Comparison of ENCODE assay signal across 38 mouse cellular contexts in the genomic region with DNA sequence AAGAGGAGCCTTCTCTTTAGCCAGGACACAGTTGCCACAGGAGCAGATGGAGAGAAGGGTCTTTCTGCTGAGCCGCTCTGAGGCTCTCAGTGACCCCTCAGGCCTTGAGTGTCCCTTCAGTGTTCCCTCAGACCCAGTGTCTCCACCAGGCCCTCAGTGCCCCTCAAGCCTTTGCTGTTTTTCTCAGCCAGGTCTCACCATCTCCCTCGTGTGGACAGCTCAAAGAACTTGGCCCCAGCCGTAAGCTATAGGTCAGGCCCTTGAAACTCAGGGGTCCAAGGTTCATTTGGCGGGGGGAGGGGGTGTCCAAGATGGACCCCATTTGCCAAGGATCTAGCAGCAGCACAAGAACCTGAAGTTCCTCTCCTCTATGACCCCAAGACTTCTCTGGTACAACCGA. TPM values are rescaled to one million over a fixed set of nuclear protein-coding genes. Genes with fewer than 3 reads are reported as not detected.
A peak's percentile ranks its signal among the peaks of the same experiment; 100 is the strongest.
DNase-seq lines count a peak whose midpoint lies in the region; ATAC-seq and TF ChIP-seq lines count a peak whose summit lies in the region.
"Had no signal": no experiment of that assay in that cellular context is flagged by ENCODE, and none has a peak within 500 bp of the region (broad histone marks: within the 10 kb centered on the region; RNA-seq: fewer than 3 reads in every experiment).

No protein-coding gene starts in this region.

- no peak for TF ChIP-seq EP300 in liver, postnatal 0 days (IDR thresholded peaks at IDR 0.05; ENCODE audit: low read depth)
- no peak for TF ChIP-seq EP300 in ES-Bruce4 (IDR thresholded peaks at IDR 0.05; ENCODE audit: insufficient read depth, low read depth, low read length)

- no peak overlapping the region for H3K4me2 ChIP-seq in hindbrain, embryonic 16.5 days (ENCODE audit: low read length)
- H3K4me2 ChIP-seq in liver, postnatal 0 days (ENCODE audit: low read depth, low read length) = no peak overlapping the region
- no peak overlapping the region for H3K4me2 ChIP-seq in liver, embryonic 11.5 days
- H3K4me2 ChIP-seq: embryonic facial prominence, embryonic 15.5 days; forebrain, embryonic 15.5 days; limb, embryonic 15.5 days; neural tube, embryonic 15.5 days; stomach, embryonic 15.5 days had no signal

- H3K27me3 ChIP-seq in hindbrain, embryonic 10.5 days (ENCODE audit: insufficient read depth, poor library complexity, severe bottlenecking) = peaks cover 15% of the 10 kb centered on the region
- no peaks in the 10 kb centered on the region for H3K27me3 ChIP-seq in hindbrain, embryonic 16.5 days (replicated peaks; ENCODE audit: control insufficient read depth, insufficient read depth, low read length)
- no peaks in the 10 kb centered on the region for H3K27me3 ChIP-seq in liver, postnatal 0 days (ENCODE audit: insufficient read depth, low read length)
- H3K27me3 ChIP-seq in liver, embryonic 11.5 days (replicated peaks; ENCODE audit: control insufficient read depth, insufficient read depth, low read length) = no peaks in the 10 kb centered on the region
- no peaks in the 10 kb centered on the region for H3K27me3 ChIP-seq in ES-Bruce4 (ENCODE audit: control insufficient read depth, insufficient read depth, low read length, poor library complexity, severe bottlenecking)
- H3K27me3 ChIP-seq in embryonic facial prominence, embryonic 10.5 days (replicated peaks; ENCODE audit: low read depth, poor library complexity, severe bottlenecking) = peaks cover 31% of the 10 kb centered on the region
- H3K27me3 ChIP-seq: embryonic facial prominence, embryonic 15.5 days; forebrain, embryonic 15.5 days; limb, embryonic 15.5 days; neural tube, embryonic 15.5 days had no signal

- peaks cover 46% of the 10 kb centered on the region for H3K4me1 ChIP-seq in hindbrain, embryonic 10.5 days (replicated peaks)
- H3K4me1 ChIP-seq in hindbrain, embryonic 16.5 days (ENCODE audit: control insufficient read depth, insufficient read depth, low read depth, low read length) = no peaks in the 10 kb centered on the region
- H3K4me1 ChIP-seq in liver, postnatal 0 days (ENCODE audit: insufficient read depth) = no peaks in the 10 kb centered on the region
- H3K4me1 ChIP-seq in liver, embryonic 11.5 days (replicated peaks; ENCODE audit: control insufficient read depth, insufficient read depth, low read length) = peaks cover 9% of the 10 kb centered on the region; the same call in 1 of the 2 replicates
- no peaks in the 10 kb centered on the region for H3K4me1 ChIP-seq in ES-Bruce4 (ENCODE audit: control insufficient read depth, insufficient read depth, low read length)
- H3K4me1 ChIP-seq in embryonic facial prominence, embryonic 10.5 days = peaks cover 42% of the 10 kb centered on the region
- H3K4me1 ChIP-seq: forebrain, embryonic 15.5 days; stomach, embryonic 15.5 days had no signal

- H3K36me3 ChIP-seq in hindbrain, embryonic 10.5 days = no peaks in the 10 kb centered on the region
- H3K36me3 ChIP-seq in hindbrain, embryonic 16.5 days (ENCODE audit: control insufficient read depth, insufficient read depth, low read length) = no peaks in the 10 kb centered on the region
- H3K36me3 ChIP-seq in liver, postnatal 0 days (replicated peaks; ENCODE audit: insufficient read depth, low read length) = no peaks in the 10 kb centered on the region
- H3K36me3 ChIP-seq in liver, embryonic 11.5 days (ENCODE audit: control insufficient read depth, insufficient read depth, low read length) = peaks cover 6% of the 10 kb centered on the region; the same call in 1 of the 2 replicates
- no peaks in the 10 kb centered on the region for H3K36me3 ChIP-seq in ES-Bruce4 (ENCODE audit: control insufficient read depth, insufficient read depth, low read length, poor library complexity, severe bottlenecking)
- no peaks in the 10 kb centered on the region for H3K36me3 ChIP-seq in embryonic facial prominence, embryonic 10.5 days (replicated peaks)
- H3K36me3 ChIP-seq: embryonic facial prominence, embryonic 15.5 days; forebrain, embryonic 15.5 days; limb, embryonic 15.5 days; stomach, embryonic 15.5 days had no signal

- TF ChIP-seq POLR2A in ES-Bruce4 (IDR thresholded peaks at IDR 0.05; ENCODE audit: insufficient read depth, low read length) = no peak

- 74% methylated on average over 5 of the region's 5 CpGs for WGBS in hindbrain, embryonic 10.5 days
- WGBS in hindbrain, embryonic 16.5 days = 74% methylated on average over 5 of the region's 5 CpGs
- 67% methylated on average over 5 of the region's 5 CpGs for WGBS in liver, postnatal 0 days (ENCODE audit: insufficient replicate concordance)
- WGBS in liver, embryonic 11.5 days = 72% methylated on average over 5 of the region's 5 CpGs
- WGBS in embryonic facial prominence, embryonic 10.5 days = 73% methylated on average over 5 of the region's 5 CpGs

- ATAC-seq in hindbrain, embryonic 16.5 days = no peak
- ATAC-seq in liver, postnatal 0 days = no peak
- ATAC-seq in liver, embryonic 11.5 days (replicated peaks; ENCODE audit: low FRiP score) = no peak
- ATAC-seq in erythroid progenitor cell, adult 5-6 weeks (replicated peaks; ENCODE audit: low FRiP score, poor library complexity, severe bottlenecking) = no peak
- ATAC-seq: forebrain, embryonic 15.5 days had no signal

- no peak overlapping the region for H3K9ac ChIP-seq in hindbrain, embryonic 16.5 days (ENCODE audit: low read depth, low read length)
- no peak overlapping the region for H3K9ac ChIP-seq in liver, postnatal 0 days (replicated peaks)
- no peak overlapping the region for H3K9ac ChIP-seq in liver, embryonic 11.5 days (ENCODE audit: low read depth, low read length)
- H3K9ac ChIP-seq in ES-Bruce4 (ENCODE audit: low read depth, poor library complexity, severe bottlenecking) = no peak overlapping the region
- H3K9ac ChIP-seq: embryonic facial prominence, embryonic 15.5 days; forebrain, embryonic 15.5 days; limb, embryonic 15.5 days; neural tube, embryonic 15.5 days; stomach, embryonic 15.5 days had no signal

- H3K9me3 ChIP-seq in hindbrain, embryonic 10.5 days = no peaks in the 10 kb centered on the region
- no peaks in the 10 kb centered on the region for H3K9me3 ChIP-seq in hindbrain, embryonic 16.5 days (ENCODE audit: control insufficient read depth, low read length)
- H3K9me3 ChIP-seq in liver, postnatal 0 days (ENCODE audit: low read length) = no peaks in the 10 kb centered on the region
- H3K9me3 ChIP-seq in liver, embryonic 11.5 days (ENCODE audit: control insufficient read depth, low read length) = no peaks in the 10 kb centered on the region
- no peaks in the 10 kb centered on the region for H3K9me3 ChIP-seq in ES-Bruce4 (replicated peaks; ENCODE audit: control insufficient read depth, insufficient read depth, low read length, poor library complexity, severe bottlenecking)
- no peaks in the 10 kb centered on the region for H3K9me3 ChIP-seq in embryonic facial prominence, embryonic 10.5 days
- H3K9me3 ChIP-seq: embryonic facial prominence, embryonic 15.5 days; forebrain, embryonic 15.5 days; heart, embryonic 10.5 days; limb, embryonic 15.5 days; neural tube, embryonic 15.5 days; stomach, embryonic 15.5 days had no signal

- 0 out of 2 replicates have a peak overlapping the region, but pooled peaks have one; percentile 4 for H3K27ac ChIP-seq in hindbrain, embryonic 10.5 days
- no peak overlapping the region for H3K27ac ChIP-seq in hindbrain, embryonic 16.5 days (ENCODE audit: low read depth, low read length)
- H3K27ac ChIP-seq in liver, postnatal 0 days (ENCODE audit: low read depth) = no peak overlapping the region
- no peak overlapping the region for H3K27ac ChIP-seq in liver, embryonic 11.5 days (ENCODE audit: low read depth, low read length)
- H3K27ac ChIP-seq in ES-Bruce4 (ENCODE audit: insufficient read depth, low read length) = no peak overlapping the region
- H3K27ac ChIP-seq in embryonic facial prominence, embryonic 10.5 days (replicated peaks) = peak overlapping the region; percentile 51; the same call in 1 of the 2 replicates
- H3K27ac ChIP-seq: embryonic facial prominence, embryonic 15.5 days; forebrain, embryonic 15.5 days; layer of hippocampus, adult 2 months; limb, embryonic 15.5 days; macrophage; neural tube, embryonic 15.5 days; stomach, embryonic 15.5 days had no signal

- DNase-seq in hindbrain, embryonic 10.5 days (ENCODE audit: low spot score) = no peak
- DNase-seq in liver, postnatal 0 days = no peak
- DNase-seq in liver, embryonic 11.5 days (ENCODE audit: low spot score) = no peak
- DNase-seq in embryonic facial prominence, embryonic 10.5 days (ENCODE audit: low spot score) = no peak
- DNase-seq in retina, postnatal 1 day = no peak
- DNase-seq: adrenal gland, postnatal 14 days; cerebellum, adult 11-12 months; kidney, adult 11 months; kidney, postnatal 36 days; midbrain, embryonic 14.5 days; right cerebral cortex, postnatal 25 days; thymus, postnatal 14 days had no signal

- H3K4me3 ChIP-seq in hindbrain, embryonic 10.5 days = no peak overlapping the region
- no peak overlapping the region for H3K4me3 ChIP-seq in hindbrain, embryonic 16.5 days (ENCODE audit: low read length)
- no peak overlapping the region for H3K4me3 ChIP-seq in liver, postnatal 0 days (ENCODE audit: low read depth, low read length)
- no peak overlapping the region for H3K4me3 ChIP-seq in liver, embryonic 11.5 days (ENCODE audit: low read depth, low read length)
- H3K4me3 ChIP-seq in ES-Bruce4 (ENCODE audit: low read depth, low read length) = no peak overlapping the region
- no peak overlapping the region for H3K4me3 ChIP-seq in embryonic facial prominence, embryonic 10.5 days
- H3K4me3 ChIP-seq: embryonic facial prominence, embryonic 15.5 days; forebrain, embryonic 15.5 days; heart, embryonic 10.5 days; layer of hippocampus, adult 2 months; limb, embryonic 15.5 days; neural tube, embryonic 15.5 days; stomach, embryonic 15.5 days had no signal

- peak; percentile 39 for TF ChIP-seq CTCF in liver, postnatal 0 days (IDR thresholded peaks at IDR 0.05; ENCODE audit: low read depth)
- TF ChIP-seq CTCF in ES-Bruce4 (IDR thresholded peaks at IDR 0.05; ENCODE audit: low read depth, low read length) = peak; percentile 34

RNA-seq across cellular contexts. Expression of a gene that starts 2.1 kb away (rescaled TPM):
- not detected in 2 replicates for polyA plus RNA-seq in hindbrain, embryonic 10.5 days (2016; fragmentation: Nextera tagmentation; extraction: Ambion mirVana)
- not detected in 2 replicates for polyA plus RNA-seq in hindbrain, embryonic 16.5 days (2015; fragmentation: Nextera tagmentation; extraction: Ambion mirVana)
- not detected in 2 replicates for polyA plus RNA-seq in liver, postnatal 0 days (2015; fragmentation: Nextera tagmentation; extraction: Ambion mirVana)
- not detected in 2 replicates for polyA plus RNA-seq in liver, embryonic 11.5 days (2014; fragmentation: Nextera tagmentation; extraction: Ambion mirVana)
- polyA plus RNA-seq in ES-Bruce4 (2011; ENCODE audit: insufficient read depth, insufficient read length, low read depth, missing spikeins) = not detected in 2 replicates
- polyA plus RNA-seq in embryonic facial prominence, embryonic 10.5 days (2016; fragmentation: Nextera tagmentation; extraction: Ambion mirVana) = 0.30 TPM in 1 of 2 replicates, not detected in the other
- total RNA-seq in erythroid progenitor cell, adult 5-6 weeks (2015; ENCODE audit: low replicate concordance) = not detected in 2 replicates
- not detected in 2 replicates for total RNA-seq in erythroid progenitor cell, adult 5-6 weeks (2017; ENCODE audit: low replicate concordance)
- total RNA-seq: adrenal gland, postnatal 14 days; common myeloid progenitor, adult 5-6 weeks; gastrocnemius, adult 18-20 months; gastrocnemius, postnatal 4 days; hematopoietic stem cell, adult 5-6 weeks; layer of hippocampus, postnatal 14 days; left cerebral cortex, adult 8-10 months; left cerebral cortex, postnatal 36 days; megakaryocyte-erythroid progenitor cell, adult 5-6 weeks had no signal
- polyA plus RNA-seq: C2C12; forebrain, embryonic 15.5 days; frontal cortex, adult 2 months; heart, embryonic 16.5 days; kidney, embryonic 14.5 days; limb, embryonic 15.5 days; liver, embryonic 16.5 days; lung, embryonic 16.5 days; macrophage; midbrain, embryonic 14.5 days; stomach, embryonic 15.5 days; urinary bladder, adult 2 months had no signal

RNA-seq across cellular contexts. Expression of a gene that starts 13.2 kb away (rescaled TPM):
- polyA plus RNA-seq in hindbrain, embryonic 10.5 days (2016; fragmentation: Nextera tagmentation; extraction: Ambion mirVana) = 53.3 and 68.5 TPM in 2 replicates
- 109 and 110 TPM in 2 replicates for polyA plus RNA-seq in hindbrain, embryonic 16.5 days (2015; fragmentation: Nextera tagmentation; extraction: Ambion mirVana)
- 29.3 and 30.7 TPM in 2 replicates for polyA plus RNA-seq in liver, postnatal 0 days (2015; fragmentation: Nextera tagmentation; extraction: Ambion mirVana)
- polyA plus RNA-seq in liver, embryonic 11.5 days (2014; fragmentation: Nextera tagmentation; extraction: Ambion mirVana) = 40.3 and 44.6 TPM in 2 replicates
- 19.3 and 30.5 TPM in 2 replicates for polyA plus RNA-seq in ES-Bruce4 (2011; ENCODE audit: insufficient read depth, insufficient read length, low read depth, missing spikeins)
- polyA plus RNA-seq in embryonic facial prominence, embryonic 10.5 days (2016; fragmentation: Nextera tagmentation; extraction: Ambion mirVana) = 49.6 and 54.9 TPM in 2 replicates
- 18.0 and 43.2 TPM in 2 replicates for total RNA-seq in erythroid progenitor cell, adult 5-6 weeks (2015; ENCODE audit: low replicate concordance)
- 1.8 and 5.9 TPM in 2 replicates for total RNA-seq in erythroid progenitor cell, adult 5-6 weeks (2017; ENCODE audit: low replicate concordance)

RNA-seq across cellular contexts. Expression of a gene that starts 13.4 kb away (rescaled TPM):
- 7.1 and 7.2 TPM in 2 replicates for polyA plus RNA-seq in hindbrain, embryonic 10.5 days (2016; fragmentation: Nextera tagmentation; extraction: Ambion mirVana)
- 8.7 TPM in 2 replicates for polyA plus RNA-seq in hindbrain, embryonic 16.5 days (2015; fragmentation: Nextera tagmentation; extraction: Ambion mirVana)
- polyA plus RNA-seq in liver, postnatal 0 days (2015; fragmentation: Nextera tagmentation; extraction: Ambion mirVana) = 6.8 and 6.9 TPM in 2 replicates
- 6.5 and 6.6 TPM in 2 replicates for polyA plus RNA-seq in liver, embryonic 11.5 days (2014; fragmentation: Nextera tagmentation; extraction: Ambion mirVana)
- polyA plus RNA-seq in ES-Bruce4 (2011; ENCODE audit: insufficient read depth, insufficient read length, low read depth, missing spikeins) = 11.9 and 12.8 TPM in 2 replicates
- polyA plus RNA-seq in embryonic facial prominence, embryonic 10.5 days (2016; fragmentation: Nextera tagmentation; extraction: Ambion mirVana) = 4.6 and 5.2 TPM in 2 replicates
- 4.6 and 24.5 TPM in 2 replicates for total RNA-seq in erythroid progenitor cell, adult 5-6 weeks (2015; ENCODE audit: low replicate concordance)
- 4.2 and 5.0 TPM in 2 replicates for total RNA-seq in erythroid progenitor cell, adult 5-6 weeks (2017; ENCODE audit: low replicate concordance)

RNA-seq across cellular contexts. Expression of a gene that starts 47.9 kb away (rescaled TPM):
- 237 and 268 TPM in 2 replicates for polyA plus RNA-seq in hindbrain, embryonic 10.5 days (2016; fragmentation: Nextera tagmentation; extraction: Ambion mirVana)
- 202 and 203 TPM in 2 replicates for polyA plus RNA-seq in hindbrain, embryonic 16.5 days (2015; fragmentation: Nextera tagmentation; extraction: Ambion mirVana)
- 223 and 249 TPM in 2 replicates for polyA plus RNA-seq in liver, postnatal 0 days (2015; fragmentation: Nextera tagmentation; extraction: Ambion mirVana)
- 400 and 425 TPM in 2 replicates for polyA plus RNA-seq in liver, embryonic 11.5 days (2014; fragmentation: Nextera tagmentation; extraction: Ambion mirVana)
- polyA plus RNA-seq in ES-Bruce4 (2011; ENCODE audit: insufficient read depth, insufficient read length, low read depth, missing spikeins) = 325 and 344 TPM in 2 replicates
- 296 and 300 TPM in 2 replicates for polyA plus RNA-seq in embryonic facial prominence, embryonic 10.5 days (2016; fragmentation: Nextera tagmentation; extraction: Ambion mirVana)
- 39.4 and 53.7 TPM in 2 replicates for total RNA-seq in erythroid progenitor cell, adult 5-6 weeks (2015; ENCODE audit: low replicate concordance)
- 12.3 and 15.5 TPM in 2 replicates for total RNA-seq in erythroid progenitor cell, adult 5-6 weeks (2017; ENCODE audit: low replicate concordance)

RNA-seq across cellular contexts. Expression of a gene that starts 56.8 kb away (rescaled TPM):
- polyA plus RNA-seq in hindbrain, embryonic 10.5 days (2016; fragmentation: Nextera tagmentation; extraction: Ambion mirVana) = 56.0 and 64.3 TPM in 2 replicates
- polyA plus RNA-seq in hindbrain, embryonic 16.5 days (2015; fragmentation: Nextera tagmentation; extraction: Ambion mirVana) = 8.0 and 11.4 TPM in 2 replicates
- 19.8 and 23.7 TPM in 2 replicates for polyA plus RNA-seq in liver, postnatal 0 days (2015; fragmentation: Nextera tagmentation; extraction: Ambion mirVana)
- polyA plus RNA-seq in liver, embryonic 11.5 days (2014; fragmentation: Nextera tagmentation; extraction: Ambion mirVana) = 93.2 and 98.2 TPM in 2 replicates
- polyA plus RNA-seq in ES-Bruce4 (2011; ENCODE audit: insufficient read depth, insufficient read length, low read depth, missing spikeins) = 63.7 and 68.6 TPM in 2 replicates
- polyA plus RNA-seq in embryonic facial prominence, embryonic 10.5 days (2016; fragmentation: Nextera tagmentation; extraction: Ambion mirVana) = 70.0 and 76.4 TPM in 2 replicates
- 55.5 and 65.8 TPM in 2 replicates for total RNA-seq in erythroid progenitor cell, adult 5-6 weeks (2015; ENCODE audit: low replicate concordance)
- 33.0 and 77.8 TPM in 2 replicates for total RNA-seq in erythroid progenitor cell, adult 5-6 weeks (2017; ENCODE audit: low replicate concordance)

Comparison
In these comparisons a context has a peak if more than half of its experiments do, and no peak if none do; other contexts are left out.
1. H3K27ac ChIP-seq: peak in hindbrain, embryonic 10.5 days (single experiment) and embryonic facial prominence, embryonic 10.5 days (single experiment); none in hindbrain, embryonic 16.5 days (single experiment), liver, postnatal 0 days (single experiment), liver, embryonic 11.5 days (single experiment) and ES-Bruce4 (single experiment).